Mouse (Mus musculus) fat pad, adult 2 months (tissue): ENCODE measurements around the gene Alk.

Source experiments
- DNase-seq: peaks from one replicate; pipeline ENCODE4 v3.0.0-alpha.2; 2011; ENCODE audit warnings: low read depth, low spot score; ENCODE audit errors: extremely low read depth

The Alk gene

DNA sequence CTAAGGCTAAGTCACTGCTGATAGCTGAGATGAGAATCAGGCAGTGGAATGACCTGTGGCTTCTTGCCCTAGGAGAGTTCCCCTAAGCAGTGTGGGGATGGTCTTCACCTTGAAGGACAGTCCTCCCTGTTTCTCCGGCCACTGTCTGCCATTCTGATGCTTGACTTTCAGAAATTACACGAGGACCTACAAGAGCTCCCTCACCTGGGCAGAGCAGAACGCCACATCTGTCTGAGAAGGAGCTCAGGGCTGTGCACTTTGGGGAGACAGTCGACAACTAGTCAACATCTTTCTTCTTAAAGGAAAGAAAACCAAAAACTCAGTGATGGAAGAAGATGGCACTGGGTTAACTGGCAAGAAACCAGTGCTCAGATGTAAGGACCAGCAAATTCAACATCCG, 335.9 kb downstream of the Alk start:
- no peak for DNase-seq

DNA sequence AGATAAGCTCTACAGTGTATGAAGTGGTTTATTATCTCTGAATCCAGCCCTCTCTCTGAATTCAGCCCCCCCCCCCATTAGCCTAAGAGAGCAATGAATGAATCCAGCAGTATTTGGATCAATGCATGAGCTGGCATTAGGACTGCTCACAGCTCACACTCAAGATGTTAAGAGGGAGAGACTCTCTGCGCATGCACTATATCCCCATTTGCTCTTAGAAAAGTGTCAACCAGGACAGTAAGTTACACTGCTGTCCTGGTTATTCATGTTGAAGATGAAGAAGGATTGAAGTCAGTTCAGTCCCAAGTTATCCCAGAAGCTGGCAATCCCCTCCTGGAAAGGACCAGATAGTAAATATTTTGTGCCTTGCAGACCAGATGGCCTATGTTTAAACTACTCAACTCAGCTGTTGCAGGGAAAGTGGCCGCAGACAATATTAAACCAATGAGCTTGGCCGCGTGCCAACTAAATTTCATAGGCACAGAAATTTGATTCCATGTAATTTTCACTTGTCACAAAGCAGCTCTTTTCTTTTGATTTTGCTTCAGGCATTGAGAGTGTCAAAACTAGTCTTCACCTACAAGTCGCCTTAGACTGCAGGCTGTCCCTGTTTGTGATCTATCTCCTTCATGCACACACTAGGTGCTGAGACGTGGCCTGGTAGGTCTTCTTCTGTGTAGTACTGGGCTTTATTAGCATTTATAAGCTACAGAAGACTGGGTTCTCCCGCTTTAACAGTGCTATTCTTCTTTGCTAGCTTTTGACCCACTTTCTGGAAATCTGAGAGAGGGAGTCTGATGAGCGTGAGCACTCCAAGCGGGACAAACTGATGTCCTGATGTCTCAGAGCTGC, 339.0 kb downstream of the Alk start:
- no peak for DNase-seq

DNA sequence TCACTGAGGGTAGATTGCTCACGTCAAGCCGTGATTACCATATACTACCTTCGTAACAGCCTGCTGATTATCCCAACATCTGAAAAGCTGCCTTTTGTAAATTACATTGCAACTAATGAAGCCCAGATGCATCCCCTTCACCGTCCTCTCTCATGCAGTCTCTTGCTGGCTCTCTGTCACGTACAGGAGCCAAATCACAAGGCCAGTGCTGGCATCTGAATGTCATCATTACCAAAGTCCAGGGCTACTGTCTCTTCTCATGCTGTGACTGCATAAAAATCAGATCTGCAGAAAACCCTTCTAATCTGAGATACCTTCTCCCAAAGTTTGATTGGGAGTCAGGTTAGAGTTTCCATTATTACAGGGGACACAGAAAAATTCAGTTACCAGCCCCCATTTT, 351.0 kb downstream of the Alk start:
- no peak for DNase-seq

DNA sequence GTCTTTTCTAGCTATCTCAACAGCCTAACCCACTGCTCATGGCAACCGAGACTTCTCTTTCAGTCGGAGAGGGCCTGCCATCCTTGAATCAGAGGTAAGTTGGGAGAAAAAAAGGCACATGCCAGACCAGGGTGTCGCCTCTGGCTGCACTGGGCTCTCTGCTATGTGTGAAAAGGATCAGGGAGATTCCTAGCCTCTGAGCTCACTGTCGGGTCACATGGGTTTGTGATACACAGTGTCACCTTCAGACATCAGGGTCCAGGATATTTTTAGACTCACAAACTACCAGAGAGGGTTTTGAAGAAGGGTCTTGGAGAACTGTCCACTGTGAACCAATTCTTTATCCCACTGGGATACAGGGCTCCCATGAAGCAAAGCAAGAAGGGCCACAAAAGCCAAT, 352.9 kb downstream of the Alk start:
- DNase-seq = no peak

DNA sequence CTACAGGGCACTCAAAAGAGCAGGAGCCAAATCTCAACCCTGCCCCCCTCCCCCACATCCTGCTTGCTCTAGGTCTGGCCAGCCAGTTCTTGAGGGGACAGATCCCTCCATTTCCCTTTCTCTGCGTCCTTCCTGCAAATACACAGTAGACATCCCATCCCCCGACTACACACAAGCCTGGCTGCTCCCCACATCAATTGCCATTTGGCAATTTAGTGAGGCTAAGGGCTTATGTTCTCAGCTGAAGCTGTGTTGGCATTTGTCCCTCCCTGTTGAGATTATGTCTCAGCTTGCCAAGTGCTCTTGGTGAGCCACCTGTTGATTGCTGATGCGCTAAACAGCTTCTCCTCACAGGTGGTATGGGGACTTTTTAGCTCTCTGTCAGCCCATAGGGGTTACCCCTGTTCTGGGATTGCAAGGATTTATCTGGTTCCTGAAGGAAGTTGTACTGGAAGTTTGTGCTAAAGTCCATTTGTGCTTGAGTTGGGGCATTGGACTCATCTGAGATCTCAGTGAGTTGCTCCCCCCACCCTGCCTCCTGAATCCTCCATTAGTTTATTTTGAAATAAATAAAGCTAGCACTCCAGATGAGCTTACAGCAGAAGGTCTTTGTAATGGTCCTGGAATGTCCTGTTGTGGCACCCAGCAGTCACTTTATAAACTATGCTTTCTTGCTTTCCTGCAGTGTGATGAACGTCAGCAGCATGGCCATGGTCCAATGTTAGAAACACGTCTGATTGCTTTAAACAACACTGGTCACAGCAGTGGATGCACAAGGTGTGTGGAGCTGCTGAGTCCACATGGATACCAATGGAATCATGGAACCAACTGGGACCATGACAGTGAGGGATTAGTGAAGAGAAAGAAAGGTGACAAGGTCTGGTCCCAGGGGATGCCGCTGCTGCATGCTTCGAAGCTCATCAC, 353.7 kb downstream of the Alk start:
- no peak for DNase-seq

DNA sequence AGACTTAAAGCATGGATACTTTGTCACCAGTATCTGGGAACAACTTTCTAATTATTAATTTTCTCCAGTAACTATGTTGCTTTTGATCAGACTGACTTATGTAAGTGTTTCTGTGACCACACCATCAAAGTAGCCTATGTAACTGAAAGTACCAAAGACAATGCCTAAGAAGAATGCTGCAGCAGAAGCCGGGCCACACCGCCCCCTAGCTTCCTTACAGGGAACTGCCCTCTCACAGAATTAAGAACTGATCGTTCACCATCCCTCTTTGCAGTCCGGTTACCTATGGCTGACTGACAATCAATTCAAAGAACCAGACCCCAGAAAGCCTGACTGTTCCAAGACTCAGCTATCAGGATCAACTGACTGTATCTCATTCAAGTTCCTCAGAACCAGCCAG, 362.4 kb downstream of the Alk start:
- no peak for DNase-seq

DNA sequence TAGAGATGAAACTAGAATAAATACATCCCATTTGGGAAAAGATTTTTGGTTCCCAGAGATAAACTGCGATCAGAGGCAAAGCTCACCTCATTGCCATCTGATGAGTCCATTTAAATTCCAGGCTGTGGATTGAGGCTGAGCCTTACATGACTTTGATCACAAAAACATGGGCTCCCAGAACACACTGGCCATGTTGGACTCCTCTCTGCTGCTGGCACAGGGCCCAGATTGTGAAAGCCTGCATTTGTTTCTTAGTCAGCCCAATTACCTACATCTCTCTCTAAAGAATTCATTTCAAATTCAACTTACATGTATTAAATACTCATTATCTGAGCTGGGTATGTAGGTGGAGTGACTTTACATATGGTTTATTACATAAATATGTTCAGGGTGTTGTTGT, 367.1 kb downstream of the Alk start:
- no peak for DNase-seq

DNA sequence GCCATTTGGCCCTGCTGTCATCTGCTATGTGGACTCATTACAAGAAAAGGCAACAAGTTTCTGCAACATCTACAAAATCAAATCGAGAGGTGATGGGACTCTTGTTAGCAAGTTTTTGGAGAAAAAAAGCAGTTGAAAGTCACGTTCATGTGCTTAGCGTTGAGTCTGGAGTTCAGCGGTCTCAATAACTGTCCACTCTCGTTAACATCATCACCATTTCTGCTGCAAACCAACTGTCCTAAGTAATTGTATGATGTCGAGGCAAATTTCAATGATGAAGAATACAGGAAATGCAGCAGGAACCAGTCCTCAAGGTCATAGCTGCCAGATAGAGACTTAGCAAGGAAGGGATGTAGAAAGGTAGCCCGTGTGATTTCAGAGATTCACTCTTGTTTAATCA, 373.5 kb downstream of the Alk start:
- no peak for DNase-seq

DNA sequence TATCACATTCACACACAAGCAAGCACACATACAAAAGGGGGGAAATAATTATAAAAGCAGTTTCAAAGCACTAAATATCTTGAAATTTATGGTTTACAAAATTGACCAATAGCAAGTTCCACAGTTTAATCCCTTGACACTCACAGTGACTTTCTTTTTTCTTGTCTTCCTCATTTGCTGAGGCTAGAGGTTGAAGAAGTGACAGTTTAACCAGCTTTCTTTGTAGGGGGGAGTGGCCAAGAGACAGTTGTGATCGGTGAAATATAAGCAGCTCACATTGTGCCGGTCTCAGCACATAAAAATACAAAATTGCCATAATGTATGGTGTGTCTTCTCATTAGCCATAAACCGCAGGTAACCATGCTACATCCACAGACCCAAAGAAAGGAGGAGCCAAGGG, 385.6 kb downstream of the Alk start:
- DNase-seq = no peak

DNA sequence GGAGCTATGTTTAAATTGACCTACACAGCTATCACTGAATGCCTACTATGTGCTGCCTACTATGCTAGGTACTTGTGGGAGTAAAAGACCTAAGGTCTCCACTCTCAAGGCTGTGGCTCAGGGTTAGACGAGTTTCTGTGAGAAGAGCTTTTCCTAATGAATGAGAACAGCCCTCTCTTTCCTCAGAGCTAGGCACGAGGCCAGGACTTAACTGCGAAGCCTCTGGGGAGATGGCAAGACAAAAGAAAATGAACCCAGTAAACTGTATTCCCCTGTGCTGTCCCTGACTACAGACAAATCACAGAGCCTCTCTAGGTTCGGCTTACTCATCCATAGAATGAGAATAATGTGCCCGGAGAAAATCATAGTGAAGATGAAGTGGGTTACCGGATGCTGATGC, 406.9 kb downstream of the Alk start:
- DNase-seq = no peak

DNA sequence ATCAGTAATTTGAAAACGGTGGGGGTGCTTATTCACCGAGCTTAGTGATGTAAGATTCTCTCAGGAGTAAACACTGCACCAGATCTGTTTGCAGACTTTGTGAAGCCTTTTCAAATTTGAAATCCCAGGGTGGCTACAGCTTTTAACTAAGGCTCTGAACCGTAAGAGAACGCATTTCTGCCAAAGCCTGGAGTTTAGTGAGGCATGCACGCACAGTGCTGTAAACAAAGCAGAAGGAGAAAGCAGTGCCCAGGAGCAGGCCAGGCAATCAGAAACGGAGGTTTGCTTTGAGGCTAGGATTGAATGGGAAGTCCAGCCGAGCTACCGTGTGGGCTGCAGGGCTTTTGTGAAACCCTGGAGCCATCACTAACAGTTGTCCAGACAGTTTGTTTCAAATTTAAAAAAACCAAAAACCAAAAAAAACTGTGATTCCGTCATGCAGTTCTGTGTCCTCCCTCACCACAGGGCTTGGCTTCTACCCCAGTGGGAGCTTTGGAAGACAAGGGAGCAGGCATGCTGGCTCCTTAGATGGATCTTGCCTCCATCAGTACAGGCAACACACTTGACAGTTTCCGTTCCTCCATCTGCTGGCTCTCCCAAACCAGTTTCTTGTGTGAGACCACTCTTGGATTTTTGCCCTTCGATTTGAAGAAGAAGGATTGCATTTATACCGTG, 409.3 kb downstream of the Alk start:
- DNase-seq = no peak

DNA sequence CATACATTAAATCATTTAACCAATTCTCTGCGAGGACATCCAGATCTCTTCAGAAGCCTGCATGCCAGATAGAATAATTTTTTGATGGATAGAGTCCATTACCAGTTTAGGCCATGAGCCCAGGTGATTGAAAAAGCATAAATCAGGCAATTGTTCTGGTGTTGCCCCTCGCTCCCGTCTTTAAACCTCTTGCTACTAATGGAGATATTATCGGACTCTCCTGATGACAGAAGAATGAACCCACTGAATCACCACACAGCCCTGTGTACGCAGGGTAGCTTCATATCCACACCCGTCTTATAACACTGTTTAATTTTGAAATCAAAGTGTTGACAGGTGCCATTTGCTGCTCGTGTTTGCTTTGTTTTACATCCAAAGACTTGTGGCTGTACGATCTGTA, 413.9 kb downstream of the Alk start:
- DNase-seq = no peak

DNA sequence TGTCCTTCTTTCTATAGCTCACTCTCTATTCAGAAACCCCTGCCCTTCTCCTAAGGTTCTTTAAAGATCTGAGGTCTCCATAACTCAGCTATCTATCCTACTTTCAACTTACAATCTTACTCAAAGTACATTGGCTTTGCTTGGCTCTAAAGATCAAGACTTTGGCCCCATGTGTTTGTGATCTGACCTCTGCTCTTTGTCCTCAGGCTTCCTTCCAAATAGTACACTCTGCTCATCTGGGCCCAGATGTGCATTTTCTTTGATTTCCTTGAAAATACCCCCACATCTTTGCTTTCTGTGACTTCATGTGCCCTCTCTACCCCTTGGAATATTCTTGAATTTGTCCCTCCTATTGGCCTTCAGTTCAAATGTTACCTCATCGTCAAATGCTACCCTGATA, 417.4 kb downstream of the Alk start:
- no peak for DNase-seq

DNA sequence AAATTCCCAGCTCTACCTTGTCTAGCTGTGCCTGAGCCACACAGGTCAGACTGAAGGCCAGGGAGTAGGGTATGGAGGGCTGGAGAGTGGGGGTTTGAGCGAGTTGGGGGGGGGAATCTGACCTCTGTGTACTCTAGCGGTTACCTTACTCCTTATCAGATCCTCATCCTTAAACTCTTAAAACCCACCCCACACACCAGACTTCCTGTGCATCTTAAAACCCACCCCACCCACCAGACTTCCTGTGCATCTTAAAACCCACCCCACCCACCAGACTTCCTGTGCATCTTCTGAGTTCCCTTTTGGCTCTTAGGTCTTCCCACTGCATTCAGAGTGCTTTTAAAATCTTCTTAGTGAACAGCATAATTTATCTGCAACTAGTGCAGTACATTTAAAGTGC, 422.0 kb downstream of the Alk start:
- no peak for DNase-seq

DNA sequence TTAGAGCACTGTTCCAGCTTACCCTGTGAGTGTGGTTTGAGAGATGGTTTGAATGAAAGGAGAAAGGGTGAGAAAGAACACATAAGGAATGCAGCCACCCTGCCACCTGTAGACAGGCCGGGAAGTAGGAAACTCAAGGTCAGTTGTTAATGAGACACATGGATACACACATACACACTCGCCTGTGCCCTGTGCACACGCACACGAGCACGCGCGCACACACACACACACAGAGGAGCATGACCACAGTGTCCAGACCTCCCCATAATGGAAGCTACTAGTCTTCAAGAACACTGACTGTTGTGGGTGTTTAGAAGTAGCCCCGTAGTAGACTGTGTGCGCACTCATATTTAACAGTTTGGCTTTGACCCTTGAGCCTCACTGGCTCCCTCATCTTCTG, 424.2 kb downstream of the Alk start:
- DNase-seq = no peak

DNA sequence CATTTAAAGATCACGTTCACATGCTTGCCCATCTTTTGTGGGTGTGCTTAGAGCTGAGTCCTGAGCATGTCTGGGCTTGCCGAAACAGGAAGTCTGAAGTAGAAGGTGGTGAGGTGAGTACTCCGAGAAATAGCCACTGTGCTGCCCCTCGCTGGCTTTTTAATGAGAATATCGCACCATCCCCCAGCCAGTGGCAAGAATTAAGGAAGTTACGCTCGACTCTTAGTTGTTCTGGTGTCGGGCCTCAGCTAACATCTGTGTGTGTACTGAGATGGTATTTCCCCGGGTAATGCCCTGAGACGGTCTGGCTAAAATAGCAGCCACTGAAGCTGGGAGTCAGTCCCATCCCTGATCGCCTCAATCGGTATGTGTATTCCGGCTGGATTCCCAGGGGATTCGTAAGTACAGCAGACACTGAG, 424.7 kb downstream of the Alk start:
- DNase-seq = no peak

DNA sequence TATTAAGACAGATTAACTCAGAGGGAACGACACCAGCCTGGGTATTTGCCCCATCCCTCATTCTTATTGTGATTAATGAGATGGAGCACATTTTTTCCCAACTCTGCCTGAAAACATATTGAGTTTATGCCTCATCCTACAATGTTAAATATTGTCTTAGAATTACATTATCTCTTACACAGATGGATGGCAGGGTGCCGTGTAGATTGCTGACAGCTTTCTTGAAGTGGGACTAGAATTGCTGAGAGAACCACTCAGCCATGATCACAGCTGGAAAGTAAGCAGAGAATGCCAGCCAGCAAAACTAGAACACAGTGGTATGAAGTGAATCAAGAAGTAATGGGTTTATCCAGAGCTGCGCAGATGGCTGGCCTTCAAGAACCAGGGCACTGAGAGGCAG, 430.6 kb downstream of the Alk start:
- DNase-seq = no peak

DNA sequence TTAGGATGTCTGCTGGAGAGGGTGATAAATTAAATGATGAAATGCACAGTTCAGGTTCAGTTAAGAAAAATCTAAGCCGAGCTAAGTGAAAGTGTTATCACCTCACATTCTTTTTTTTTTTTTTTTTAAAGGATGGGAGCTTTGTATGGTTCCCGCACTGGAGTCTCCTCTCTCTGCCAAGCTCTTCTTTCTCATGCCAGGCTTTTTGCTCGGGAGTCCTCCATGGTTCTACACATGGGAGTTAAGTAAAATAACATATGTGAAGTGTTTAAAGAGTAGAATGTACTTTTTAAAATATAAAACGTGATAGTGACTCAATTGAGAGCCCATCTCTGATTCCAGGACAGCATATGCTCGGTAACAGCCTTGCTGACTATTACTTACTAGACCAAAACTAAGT, 436.3 kb downstream of the Alk start:
- DNase-seq = no peak

DNA sequence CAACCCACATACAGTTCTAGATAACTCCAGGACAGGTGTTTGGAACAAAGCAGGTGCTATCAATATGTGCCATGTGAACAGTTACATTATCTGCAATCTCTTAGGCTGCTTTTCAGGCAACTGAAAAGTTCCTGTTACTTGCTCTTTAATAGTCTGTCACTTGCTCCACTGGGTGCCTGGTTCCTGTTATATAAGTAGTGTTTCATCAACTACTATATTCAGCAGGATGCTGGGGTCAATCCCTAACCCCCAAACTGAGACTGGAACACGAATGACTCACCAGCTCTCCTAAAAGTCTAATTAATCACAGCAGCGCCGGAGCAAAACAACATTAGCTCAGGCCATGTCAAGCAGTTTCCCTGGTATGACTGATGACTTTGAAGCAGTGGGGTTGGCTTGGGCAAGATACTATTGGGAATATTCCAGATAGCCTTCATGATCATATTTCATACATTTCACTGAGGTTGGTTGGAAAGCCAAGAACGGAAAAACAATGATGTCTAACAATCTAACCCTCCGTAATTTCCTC, 445.5 kb downstream of the Alk start:
- no peak for DNase-seq

DNA sequence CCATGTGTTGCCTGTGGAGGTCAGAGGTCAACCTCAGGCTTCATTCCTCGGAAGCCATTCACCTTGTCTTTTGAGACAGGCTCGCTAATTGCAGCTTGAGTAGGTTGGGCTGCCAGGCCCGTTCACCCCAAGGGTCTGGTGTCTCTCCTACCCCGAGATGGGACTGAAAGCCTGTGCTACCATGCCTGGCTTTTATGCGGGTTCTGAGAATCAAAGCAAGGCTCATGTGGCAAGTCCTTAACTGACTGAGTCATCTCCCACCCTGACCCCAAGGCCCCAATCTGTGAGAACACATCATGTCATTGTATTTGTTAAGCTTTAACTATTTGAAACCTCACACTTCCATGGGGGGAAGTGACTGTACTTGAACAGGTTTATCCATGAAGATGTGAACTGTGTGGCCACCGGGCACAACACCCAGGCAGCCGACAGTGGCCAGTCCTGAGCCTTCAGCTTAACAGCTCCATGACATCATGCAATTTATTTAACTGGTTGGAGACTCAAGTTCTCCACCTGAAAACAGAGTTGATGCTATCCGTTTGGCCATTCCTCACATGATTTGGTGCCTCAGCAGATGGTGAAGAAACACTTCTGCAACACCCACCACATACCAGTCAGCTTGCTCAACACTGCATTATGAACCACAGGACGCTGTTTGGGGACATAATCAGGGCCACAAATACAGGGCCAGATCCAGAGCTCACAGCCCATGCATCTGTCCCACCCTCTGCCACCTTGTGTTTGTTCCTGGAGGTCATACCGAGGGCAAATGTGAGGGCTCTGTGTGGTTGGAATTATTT, 446.4 kb downstream of the Alk start:
- no peak for DNase-seq

DNA sequence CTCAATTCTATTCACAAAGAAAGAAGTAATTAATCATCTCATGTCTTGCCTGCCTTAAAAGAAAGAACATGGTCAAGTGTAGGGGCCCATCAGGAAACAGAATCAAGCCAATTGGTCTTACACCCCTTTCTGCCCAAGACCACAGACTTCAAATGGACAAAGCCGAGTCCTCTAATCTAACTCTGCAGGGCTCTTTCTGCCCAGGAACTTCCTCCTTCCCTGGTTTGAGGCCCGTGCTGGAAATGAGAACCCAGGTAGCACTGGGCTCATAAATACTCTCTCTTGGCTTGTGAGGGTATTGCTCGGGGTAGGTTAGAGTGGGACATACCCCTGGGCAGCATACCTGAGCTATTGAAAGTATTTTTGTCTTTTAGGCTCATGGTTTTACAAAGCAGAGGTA, 451.4 kb downstream of the Alk start:
- DNase-seq = no peak
